Mouse (Mus musculus): ENCODE measurements around the gene Aff3. TPM values are rescaled to one million over a fixed set of nuclear protein-coding genes. Genes with fewer than 3 reads are reported as not detected.

The Aff3 gene
- total and polyA plus RNA-seq, 2 experiments from 2014 or later: 1.1 to 1.9 TPM

GRCm38 (mm10) chr1:38141371-38141770 lies 523.4 kb downstream of the Aff3 start:
- no peaks in the 10 kb centered on the region for H3K4me1 ChIP-seq (ENCODE audit: control insufficient read depth, insufficient read depth)
- no peaks in the 10 kb centered on the region for H3K36me3 ChIP-seq (replicated peaks; ENCODE audit: control insufficient read depth, insufficient read depth, low read length)
- no peak overlapping the region for H3K9ac ChIP-seq (replicated peaks; ENCODE audit: low read depth, low read length)
- no peaks in the 10 kb centered on the region for H3K9me3 ChIP-seq (replicated peaks; ENCODE audit: control insufficient read depth, low read length)
- no peak for ATAC-seq (ENCODE audit: insufficient read depth, low read depth)
- no peaks in the 10 kb centered on the region for H3K27me3 ChIP-seq (ENCODE audit: control insufficient read depth, insufficient read depth, low read length)
- TF ChIP-seq CTCF (IDR thresholded peaks at IDR 0.05; ENCODE audit: low read depth): no peak
- no peak for TF ChIP-seq EP300 (IDR thresholded peaks at IDR 0.05; ENCODE audit: low read depth)
- no peak overlapping the region for H3K4me3 ChIP-seq (ENCODE audit: low read depth, low read length)
- H3K27ac ChIP-seq (ENCODE audit: low read depth): no peak overlapping the region
- H3K4me2 ChIP-seq (ENCODE audit: low read depth, low read length): no peak overlapping the region
- DNase-seq (ENCODE audit: low spot score): no peak
- 76% methylated on average over 1 of the region's 1 CpGs for WGBS

GRCm38 (mm10) chr1:38140911-38141310 lies 523.8 kb downstream of the Aff3 start:
- TF ChIP-seq EP300 (IDR thresholded peaks at IDR 0.05; ENCODE audit: low read depth) (no peak), CTCF (IDR thresholded peaks at IDR 0.05; ENCODE audit: low read depth) (no peak)
- ATAC-seq (ENCODE audit: insufficient read depth, low read depth) (no peak), DNase-seq (ENCODE audit: low spot score) (no peak)
- no peak overlapping the region for H3K4me2 ChIP-seq (ENCODE audit: low read depth, low read length)
- no peaks in the 10 kb centered on the region for H3K36me3 ChIP-seq (replicated peaks; ENCODE audit: control insufficient read depth, insufficient read depth, low read length)
- WGBS: 67% methylated on average over 2 of the region's 2 CpGs
- no peak overlapping the region for H3K27ac ChIP-seq (ENCODE audit: low read depth)
- no peaks in the 10 kb centered on the region for H3K9me3 ChIP-seq (replicated peaks; ENCODE audit: control insufficient read depth, low read length)
- H3K4me1 ChIP-seq (ENCODE audit: control insufficient read depth, insufficient read depth): no peaks in the 10 kb centered on the region
- no peaks in the 10 kb centered on the region for H3K27me3 ChIP-seq (ENCODE audit: control insufficient read depth, insufficient read depth, low read length)
- H3K4me3 ChIP-seq (ENCODE audit: low read depth, low read length): no peak overlapping the region
- no peak overlapping the region for H3K9ac ChIP-seq (replicated peaks; ENCODE audit: low read depth, low read length)

GRCm38 (mm10) chr1:38139396-38139795 lies 525.4 kb downstream of the Aff3 start:
- H3K4me1 ChIP-seq (ENCODE audit: control insufficient read depth, insufficient read depth): no peaks in the 10 kb centered on the region
- WGBS: 70% methylated on average over 2 of the region's 2 CpGs
- H3K36me3 ChIP-seq (replicated peaks; ENCODE audit: control insufficient read depth, insufficient read depth, low read length): no peaks in the 10 kb centered on the region
- no peak overlapping the region for H3K4me3 ChIP-seq (ENCODE audit: low read depth, low read length)
- H3K9me3 ChIP-seq (replicated peaks; ENCODE audit: control insufficient read depth, low read length): no peaks in the 10 kb centered on the region
- no peak overlapping the region for H3K9ac ChIP-seq (replicated peaks; ENCODE audit: low read depth, low read length)
- DNase-seq (ENCODE audit: low spot score) (no peak), ATAC-seq (ENCODE audit: insufficient read depth, low read depth) (no peak)
- H3K27ac ChIP-seq (ENCODE audit: low read depth): no peak overlapping the region
- TF ChIP-seq CTCF (IDR thresholded peaks at IDR 0.05; ENCODE audit: low read depth): no peak
- TF ChIP-seq EP300 (IDR thresholded peaks at IDR 0.05; ENCODE audit: low read depth): no peak
- no peaks in the 10 kb centered on the region for H3K27me3 ChIP-seq (ENCODE audit: control insufficient read depth, insufficient read depth, low read length)
- H3K4me2 ChIP-seq (ENCODE audit: low read depth, low read length): no peak overlapping the region

- DNase-seq (ENCODE audit: low spot score): peak; percentile 57
- WGBS: 32% methylated on average over 6 of the region's 6 CpGs
- TF ChIP-seq EP300 (IDR thresholded peaks at IDR 0.05; ENCODE audit: low read depth) (no peak), CTCF (IDR thresholded peaks at IDR 0.05; ENCODE audit: low read depth) (no peak)
- Histone ChIP-seq H3K9ac (replicated peaks; ENCODE audit: low read depth, low read length) (no peak overlapping the region), H3K4me1 (ENCODE audit: control insufficient read depth, insufficient read depth) (peaks cover 9% of the 10 kb centered on the region; the same call in 1 of the 2 replicates), H3K27me3 (ENCODE audit: control insufficient read depth, insufficient read depth, low read length) (no peaks in the 10 kb centered on the region), H3K27ac (ENCODE audit: low read depth) (no peak overlapping the region), H3K9me3 (replicated peaks; ENCODE audit: control insufficient read depth, low read length) (no peaks in the 10 kb centered on the region), H3K4me3 (ENCODE audit: low read depth, low read length) (no peak overlapping the region), H3K36me3 (replicated peaks; ENCODE audit: control insufficient read depth, insufficient read depth, low read length) (no peaks in the 10 kb centered on the region), H3K4me2 (ENCODE audit: low read depth, low read length) (no peak overlapping the region)
- no peak for ATAC-seq (ENCODE audit: insufficient read depth, low read depth)
These were observed 531.8 kb downstream of the Aff3 start for GRCm38 (mm10) chr1:38132942-38133341.

GRCm38 (mm10) chr1:38130715-38131483 lies 533.9 kb downstream of the Aff3 start:
- Histone ChIP-seq H3K4me3 (ENCODE audit: low read depth, low read length) (no peak overlapping the region), H3K4me1 (ENCODE audit: control insufficient read depth, insufficient read depth) (peaks cover 9% of the 10 kb centered on the region; the same call in 1 of the 2 replicates), H3K9ac (replicated peaks; ENCODE audit: low read depth, low read length) (no peak overlapping the region), H3K27ac (ENCODE audit: low read depth) (no peak overlapping the region), H3K9me3 (replicated peaks; ENCODE audit: control insufficient read depth, low read length) (no peaks in the 10 kb centered on the region), H3K27me3 (ENCODE audit: control insufficient read depth, insufficient read depth, low read length) (no peaks in the 10 kb centered on the region), H3K36me3 (replicated peaks; ENCODE audit: control insufficient read depth, insufficient read depth, low read length) (no peaks in the 10 kb centered on the region), H3K4me2 (ENCODE audit: low read depth, low read length) (no peak overlapping the region)
- no peak for TF ChIP-seq CTCF (IDR thresholded peaks at IDR 0.05; ENCODE audit: low read depth)
- TF ChIP-seq EP300 (IDR thresholded peaks at IDR 0.05; ENCODE audit: low read depth): no peak
- 49% methylated on average over 10 of the region's 10 CpGs for WGBS
- no peak for DNase-seq (ENCODE audit: low spot score)
- no peak for ATAC-seq (ENCODE audit: insufficient read depth, low read depth)

All from heart, postnatal 0 days (tissue).